Mouse (Mus musculus): ENCODE results near the gene 1810030O07Rik.
"Not testable (repeated sequence)": the region's sequence is repeated elsewhere in the genome, so short reads cannot be mapped to it uniquely, and the experiment has no call there.

1810030O07Rik gene

GRCm38 (mm10) chrX:12673054-12673775, at the start of gene 1810030O07Rik:
Gene 1810030O07Rik (minus strand): TSS chrX:12673668.
- DNase-seq, result peak; percentile 89 to 91

DNA sequence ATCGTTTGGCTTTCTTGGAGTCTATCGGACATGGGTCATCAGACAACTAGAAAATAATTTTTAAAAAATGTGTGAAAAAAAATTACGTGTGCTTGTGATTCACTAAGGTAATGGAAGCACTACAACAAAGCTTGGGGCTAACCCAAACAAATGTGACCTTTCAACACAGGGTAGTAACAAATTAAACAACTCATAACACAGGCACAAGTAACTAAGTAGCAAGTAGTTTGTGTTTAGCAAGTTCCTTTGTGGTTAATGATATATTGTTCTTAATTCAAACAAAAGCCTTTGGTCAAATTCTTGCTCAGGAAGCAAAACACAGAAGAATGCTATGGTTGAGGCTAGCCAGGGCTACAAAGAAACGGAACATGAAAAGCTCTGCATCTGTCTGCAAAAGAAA, 42.6 kb upstream of the 1810030O07Rik start:
- DNase-seq, result no peak

DNA sequence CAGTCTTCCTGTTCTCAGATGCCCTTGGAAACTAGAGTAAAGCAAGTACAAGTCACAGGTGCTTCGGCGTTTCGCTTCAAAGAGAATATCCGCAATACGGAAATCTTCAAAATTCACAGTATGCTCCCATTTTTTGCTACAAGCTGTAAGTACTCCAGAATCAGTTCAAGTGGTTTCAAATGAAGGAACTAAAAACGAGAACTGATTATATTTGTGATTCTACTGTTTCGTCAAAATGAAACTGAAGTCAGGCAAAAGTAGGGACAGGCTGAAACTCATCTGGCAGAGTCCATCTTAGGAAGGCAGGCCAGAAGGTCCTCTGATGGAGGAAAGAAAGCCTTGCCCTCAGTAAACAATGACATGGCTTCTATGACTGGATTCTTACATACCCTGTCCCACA, 40.3 kb upstream of the 1810030O07Rik start:
- DNase-seq, result no peak

- DNase-seq, result no peak
Observed at GRCm38 (mm10) chrX:12686910-12687309, 13.4 kb upstream of the 1810030O07Rik start.

DNA sequence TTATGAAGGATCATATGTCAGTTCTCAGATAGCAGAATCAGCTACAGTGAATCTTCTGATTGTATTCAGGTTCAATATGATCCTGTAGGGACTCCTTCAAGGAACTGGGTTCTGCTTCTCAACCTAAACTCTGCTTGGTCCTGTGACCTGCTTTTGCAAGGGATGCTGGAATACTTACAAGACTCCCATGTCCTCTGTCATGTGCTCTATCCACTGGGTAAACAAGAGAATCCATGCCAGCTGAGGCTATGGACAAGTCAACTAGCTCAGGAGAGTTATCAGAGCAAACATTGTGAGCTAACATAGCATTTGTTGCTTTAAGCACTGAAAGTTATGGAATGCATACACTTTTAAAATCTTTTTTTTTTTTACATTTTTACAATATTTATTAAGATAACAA, 12.6 kb upstream of the 1810030O07Rik start:
- no peak for DNase-seq

DNA sequence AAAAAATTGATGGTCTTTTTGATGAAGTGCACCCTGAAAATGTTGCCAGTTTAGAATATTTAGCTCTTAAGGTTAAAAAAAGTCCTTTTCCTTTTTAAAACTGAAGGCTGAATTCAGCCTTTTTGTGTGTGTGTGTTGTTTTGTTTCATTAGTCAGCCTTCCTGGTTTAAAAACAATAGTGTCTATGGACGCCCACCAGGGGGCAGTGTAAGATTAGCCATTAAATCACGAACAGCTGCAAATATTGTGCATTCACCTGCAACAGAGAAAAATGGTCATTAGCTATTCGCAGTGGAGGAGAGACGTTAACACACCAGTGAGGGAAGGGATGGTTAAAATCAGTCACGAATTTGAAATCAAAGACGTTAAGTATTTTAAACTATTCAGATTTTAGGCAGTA, 3.9 kb upstream of the 1810030O07Rik start:
- peak; percentile 72 to 83 for DNase-seq

GRCm38 (mm10) chrX:12653879-12654278, 19.6 kb downstream of the 1810030O07Rik start:
- no peak for DNase-seq

GRCm38 (mm10) chrX:12651906-12652305, 21.6 kb downstream of the 1810030O07Rik start:
- DNase-seq, result no peak

GRCm38 (mm10) chrX:12645531-12646304, 27.8 kb downstream of the 1810030O07Rik start:
- peak; percentile 35 to 67 for DNase-seq

- no peak for DNase-seq
Observed at GRCm38 (mm10) chrX:12644976-12645375, 28.5 kb downstream of the 1810030O07Rik start.

DNA sequence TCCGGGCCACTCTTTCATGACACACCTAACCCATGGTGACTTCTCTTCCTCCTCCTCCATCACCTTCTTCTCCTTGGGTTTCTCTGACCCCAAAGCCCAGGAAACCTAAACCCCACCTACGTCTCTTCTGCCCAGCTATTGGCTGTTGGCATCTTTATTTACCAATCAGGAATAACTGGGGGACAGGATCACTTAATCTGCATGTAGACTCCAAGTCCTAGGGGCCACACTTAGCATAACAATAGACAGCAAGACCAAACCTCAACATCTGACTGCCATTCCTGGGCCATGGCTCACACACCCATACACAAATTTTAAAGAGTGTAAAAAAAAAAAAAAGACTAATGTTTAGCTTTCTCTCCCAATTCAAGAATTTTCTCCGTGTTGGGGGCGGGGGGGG, 48.3 kb downstream of the 1810030O07Rik start:
- no peak for DNase-seq

- DNase-seq, result not testable (repeated sequence)
Observed at GRCm38 (mm10) chrX:12612360-12612759, 61.1 kb downstream of the 1810030O07Rik start.

GRCm38 (mm10) chrX:12611211-12611610, 62.3 kb downstream of the 1810030O07Rik start:
- no peak for DNase-seq

DNA sequence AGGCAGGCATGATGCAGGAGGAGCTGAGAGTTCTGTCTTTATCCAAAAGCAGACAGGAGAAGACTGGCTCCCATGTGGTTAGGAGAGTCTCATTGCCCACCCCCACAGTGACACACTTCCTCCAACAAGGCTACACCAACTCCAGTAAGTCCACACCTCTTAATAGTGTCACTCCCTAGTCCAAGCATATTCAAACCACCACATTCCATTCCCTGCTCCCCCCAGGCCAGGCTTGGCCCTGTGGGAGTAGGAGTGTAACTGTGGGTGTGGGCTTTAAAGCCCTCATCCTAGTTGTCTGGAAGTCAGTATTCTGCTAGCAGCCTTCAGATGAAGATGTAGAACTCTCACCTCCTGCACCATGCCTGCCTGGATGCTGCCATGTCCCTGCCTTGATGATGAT, 62.9 kb downstream of the 1810030O07Rik start:
- not testable (repeated sequence) for DNase-seq

Measured in cerebellum, postnatal 25 days (tissue).